Mouse (Mus musculus) CD8-positive naive resting alpha-beta T cell, adult 2 months (primary cell): ENCODE results near the gene Sympk.

Source experiments
- DNase-seq, 2 experiments: peaks; one replicate each; pipeline ENCODE4 v3.0.0; 2022; ENCODE audit warnings: low read depth in 2 of 2, low spot score in 2 of 2

Gene Sympk

DNA sequence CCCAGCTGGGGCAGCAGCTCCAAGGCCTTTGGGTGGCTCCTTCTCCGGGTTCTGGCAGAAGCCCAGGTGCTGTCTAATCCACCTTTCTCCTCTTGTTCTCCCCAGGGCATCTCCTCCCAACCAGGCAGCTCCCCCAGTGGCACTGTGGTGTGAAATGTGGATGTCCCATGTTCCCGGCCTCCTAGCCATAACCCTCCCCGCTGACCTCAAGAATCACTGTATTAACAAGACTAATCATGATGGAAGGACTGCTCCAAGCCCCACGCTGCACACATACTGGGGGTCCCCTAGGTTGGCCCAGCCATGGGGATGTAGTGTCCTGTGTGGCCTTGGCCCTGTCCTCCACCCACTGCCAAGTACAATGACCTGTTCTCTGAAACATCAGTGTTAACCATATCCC lies 58.0 kb downstream of the Sympk start:
- DNase-seq = no peak

DNA sequence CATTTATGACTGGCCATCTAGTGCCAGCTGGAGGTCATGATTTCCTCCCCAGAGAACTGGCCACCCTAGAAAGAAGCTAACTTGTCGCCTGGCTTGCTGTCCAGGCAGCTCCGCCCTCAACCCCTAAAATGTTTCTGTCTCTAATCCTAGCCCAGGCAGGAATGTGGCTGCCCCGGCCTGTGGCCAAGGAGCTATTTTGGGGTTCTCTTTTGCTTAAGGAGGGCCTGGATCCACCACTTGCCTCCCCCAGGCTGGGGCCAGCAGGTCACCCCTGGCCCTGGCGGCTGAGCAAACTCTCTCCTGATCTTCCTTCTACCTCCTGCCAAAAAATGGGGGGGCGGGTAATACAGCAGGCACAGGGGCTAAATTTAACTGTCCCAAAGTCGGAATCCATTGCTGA lies 58.9 kb downstream of the Sympk start:
- no peak for DNase-seq

DNA sequence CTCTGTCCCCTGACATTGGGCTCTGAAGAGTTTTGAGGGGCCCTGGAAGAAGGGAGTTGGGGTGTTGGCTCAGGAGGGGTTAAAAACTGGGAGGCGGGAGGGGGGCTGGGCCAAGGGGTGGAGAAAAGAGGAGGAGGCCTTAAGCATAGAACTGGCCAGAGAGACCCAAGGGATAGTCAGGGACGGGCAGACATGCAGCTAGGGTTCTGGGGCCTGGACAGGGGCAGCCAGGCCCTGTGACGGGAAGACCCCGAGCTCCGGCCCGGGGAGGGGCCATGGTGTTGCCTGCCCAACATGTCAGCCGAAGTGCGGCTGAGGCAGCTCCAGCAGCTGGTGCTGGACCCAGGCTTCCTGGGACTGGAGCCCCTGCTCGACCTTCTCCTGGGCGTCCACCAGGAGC lies 59.5 kb downstream of the Sympk start, which contains the start of gene Dmpk:
TSS of gene Dmpk (plus strand) at position 149 of the 400 bp plus-strand sequence.
- no peak for DNase-seq

GRCm38 (mm10) chr7:19084277-19084771 lies 60.1 kb downstream of the Sympk start:
- DNase-seq = no peak

- DNase-seq = no peak
Measured at GRCm38 (mm10) chr7:19084921-19085473, 60.8 kb downstream of the Sympk start.

DNA sequence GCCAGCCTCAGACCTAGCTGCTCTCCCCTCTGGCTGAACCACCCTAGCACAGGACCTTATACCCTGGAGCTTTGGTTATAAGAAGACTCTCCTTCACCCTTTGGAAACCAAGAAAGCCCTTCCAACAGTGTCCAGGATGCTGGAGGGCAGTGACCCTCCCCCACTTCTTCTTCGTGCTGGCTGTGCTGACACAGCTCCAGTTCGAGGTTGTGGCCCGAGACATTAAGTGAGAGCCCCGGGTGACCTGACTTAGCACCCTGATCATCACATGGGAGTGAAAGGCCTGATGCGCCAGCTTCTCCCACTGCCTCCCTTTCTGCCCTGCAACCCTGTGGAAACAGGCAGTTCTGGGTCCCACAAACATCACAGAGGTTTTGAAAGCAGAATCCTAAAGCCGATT lies 61.3 kb downstream of the Sympk start:
- DNase-seq = no peak

DNA sequence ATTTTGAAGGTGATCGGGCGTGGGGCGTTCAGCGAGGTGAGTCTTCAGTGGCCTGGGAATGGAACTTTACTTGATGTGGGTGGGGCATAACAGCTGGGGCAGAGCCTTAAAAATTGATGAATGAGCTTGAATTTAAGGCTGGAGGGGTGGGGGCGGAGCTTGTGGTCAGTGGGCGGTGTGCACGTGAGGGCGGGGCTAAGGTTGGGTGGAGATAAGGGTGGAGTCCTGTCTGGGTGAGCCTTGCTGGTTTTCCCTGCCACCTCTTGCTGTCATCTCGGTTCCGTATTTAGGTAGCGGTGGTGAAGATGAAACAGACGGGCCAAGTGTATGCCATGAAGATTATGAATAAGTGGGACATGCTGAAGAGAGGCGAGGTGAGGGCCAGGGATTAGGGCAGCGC lies 61.9 kb downstream of the Sympk start:
- no peak for DNase-seq

DNA sequence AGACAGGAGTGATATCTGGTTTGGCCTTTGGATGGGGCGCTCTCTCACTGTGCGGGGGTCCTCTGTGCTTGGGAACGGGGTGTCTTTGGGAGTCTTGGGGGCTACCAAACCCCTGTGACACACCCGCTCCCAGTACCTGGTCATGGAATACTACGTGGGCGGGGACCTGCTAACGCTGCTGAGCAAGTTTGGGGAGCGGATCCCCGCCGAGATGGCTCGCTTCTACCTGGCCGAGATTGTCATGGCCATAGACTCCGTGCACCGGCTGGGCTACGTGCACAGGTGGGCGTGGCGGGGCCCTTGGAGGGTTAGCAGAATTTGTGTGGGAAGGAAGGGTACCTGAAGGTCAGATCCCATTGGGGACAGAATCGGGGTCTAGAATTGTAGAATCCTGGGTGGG lies 62.6 kb downstream of the Sympk start:
- no peak for DNase-seq

GRCm38 (mm10) chr7:19088813-19089212 lies 64.6 kb downstream of the Sympk start:
- DNase-seq = peak; percentile 59 to 69

DNA sequence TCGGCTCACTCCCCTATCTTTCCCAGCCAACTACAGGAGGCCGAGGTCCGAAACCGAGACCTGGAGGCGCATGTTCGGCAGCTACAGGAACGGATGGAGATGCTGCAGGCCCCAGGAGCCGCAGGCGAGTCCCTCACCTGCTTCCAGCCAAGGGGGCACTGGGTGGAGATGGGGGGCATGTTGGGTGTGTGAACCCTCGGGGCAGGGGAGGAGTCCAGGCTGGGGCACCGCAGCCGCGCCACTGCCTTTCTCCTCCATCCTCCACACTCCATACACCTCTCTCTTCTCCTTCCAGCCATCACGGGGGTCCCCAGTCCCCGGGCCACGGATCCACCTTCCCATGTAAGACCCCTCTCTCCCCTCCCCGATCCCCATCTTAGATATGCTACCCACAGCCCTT lies 67.7 kb downstream of the Sympk start:
- no peak for DNase-seq

DNA sequence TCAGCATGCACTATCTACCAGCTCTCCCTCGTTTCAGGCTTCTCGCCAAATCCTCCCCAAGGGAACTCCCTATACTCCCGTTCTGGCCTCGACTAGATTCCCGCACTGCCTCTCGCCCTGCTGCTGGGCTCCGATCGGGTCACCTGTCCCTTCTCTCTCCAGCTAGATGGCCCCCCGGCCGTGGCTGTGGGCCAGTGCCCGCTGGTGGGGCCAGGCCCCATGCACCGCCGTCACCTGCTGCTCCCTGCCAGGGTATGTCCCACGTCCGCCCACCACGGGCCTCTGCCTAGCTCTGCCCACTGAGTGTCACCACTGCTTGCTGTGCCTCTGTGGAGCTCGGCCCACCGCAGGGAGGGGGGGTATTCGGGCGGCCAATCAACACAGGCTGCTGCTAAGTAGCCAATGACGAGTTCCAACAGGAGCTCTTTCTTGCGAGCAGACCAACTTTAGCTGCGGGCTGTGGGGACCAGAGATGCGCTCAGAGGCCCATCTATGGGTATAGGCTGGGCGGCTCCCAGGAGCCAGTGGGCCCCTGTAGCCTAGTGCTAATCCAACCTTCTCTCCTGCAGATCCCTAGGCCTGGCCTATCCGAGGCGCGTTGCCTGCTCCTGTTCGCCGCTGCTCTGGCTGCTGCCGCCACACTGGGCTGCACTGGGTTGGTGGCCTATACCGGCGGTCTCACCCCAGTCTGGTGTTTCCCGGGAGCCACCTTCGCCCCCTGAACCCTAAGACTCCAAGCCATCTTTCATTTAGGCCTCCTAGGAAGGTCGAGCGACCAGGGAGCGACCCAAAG lies 68.4 kb downstream of the Sympk start:
- no peak for DNase-seq

- DNase-seq = peak; percentile 80 to 85
Measured at GRCm38 (mm10) chr7:19093174-19093521, 69.0 kb downstream of the Sympk start.

DNA sequence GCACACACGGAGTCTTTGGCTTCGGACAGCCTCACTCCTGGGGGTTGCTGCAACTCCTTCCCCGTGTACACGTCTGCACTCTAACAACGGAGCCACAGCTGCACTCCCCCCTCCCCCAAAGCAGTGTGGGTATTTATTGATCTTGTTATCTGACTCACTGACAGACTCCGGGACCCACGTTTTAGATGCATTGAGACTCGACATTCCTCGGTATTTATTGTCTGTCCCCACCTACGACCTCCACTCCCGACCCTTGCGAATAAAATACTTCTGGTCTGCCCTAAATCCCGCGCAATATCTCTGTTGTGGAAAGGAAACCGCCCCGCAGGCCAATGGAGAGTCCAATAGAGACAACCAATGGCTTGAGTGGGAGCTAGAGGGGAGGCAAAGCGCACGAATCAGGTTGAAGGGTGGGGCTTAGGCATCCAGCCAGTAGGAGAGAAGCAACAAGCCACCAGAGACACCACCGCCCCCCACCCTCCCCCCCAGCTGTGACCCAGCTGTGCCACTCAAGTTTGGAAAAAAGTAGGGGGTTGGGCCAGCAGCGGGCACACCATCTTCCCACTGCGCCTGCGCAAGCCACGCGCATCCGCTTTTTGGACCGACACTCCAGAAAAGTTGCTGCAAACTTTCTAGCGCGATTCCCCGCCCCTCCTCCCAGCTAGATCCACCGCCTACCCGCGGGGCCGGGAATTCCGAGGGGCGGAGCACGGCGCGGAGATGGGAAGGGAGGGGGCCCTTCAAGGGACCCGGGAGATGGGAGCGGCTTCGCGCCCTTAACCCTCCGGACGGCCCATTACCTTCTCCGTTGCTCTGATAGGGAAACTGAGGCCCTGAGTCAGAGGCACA lies 69.6 kb downstream of the Sympk start:
- DNase-seq = peak; percentile 48 to 58

- no peak for DNase-seq
Measured at GRCm38 (mm10) chr7:19094471-19094825, 70.3 kb downstream of the Sympk start, which contains the start of gene Six5. Six5 (plus strand) TSS chr7:19094594.

GRCm38 (mm10) chr7:19094826-19095750 lies 70.9 kb downstream of the Sympk start:
- DNase-seq = no peak

GRCm38 (mm10) chr7:19095751-19096110 lies 71.6 kb downstream of the Sympk start:
- DNase-seq = no peak

GRCm38 (mm10) chr7:19096421-19096976 lies 72.3 kb downstream of the Sympk start:
- no peak for DNase-seq

DNA sequence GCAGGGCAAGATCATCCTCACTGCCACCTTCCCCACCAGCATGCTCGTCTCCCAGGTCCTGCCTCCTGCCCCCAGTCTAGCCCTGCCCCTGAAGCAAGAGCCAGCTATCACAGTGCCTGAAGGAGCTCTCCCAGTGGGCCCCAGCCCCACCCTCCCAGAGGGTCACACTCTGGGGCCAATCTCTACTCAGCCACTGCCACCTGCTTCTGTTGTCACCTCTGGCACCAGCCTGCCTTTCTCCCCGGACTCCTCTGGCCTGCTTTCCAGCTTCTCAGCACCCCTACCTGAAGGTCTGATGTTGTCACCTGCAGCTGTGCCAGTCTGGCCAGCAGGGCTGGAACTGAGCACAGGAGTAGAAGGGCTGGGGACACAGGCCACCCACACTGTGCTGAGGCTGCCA lies 73.0 kb downstream of the Sympk start:
- DNase-seq = no peak

GRCm38 (mm10) chr7:19097863-19098262 lies 73.7 kb downstream of the Sympk start:
- no peak for DNase-seq

- DNase-seq = no peak
Measured at GRCm38 (mm10) chr7:19098811-19099210, 74.6 kb downstream of the Sympk start.

- DNase-seq = no peak
Measured at GRCm38 (mm10) chr7:19100290-19100689, 76.1 kb downstream of the Sympk start.
